ENCODE assay signal across 9 mouse cellular contexts in the genomic region with DNA sequence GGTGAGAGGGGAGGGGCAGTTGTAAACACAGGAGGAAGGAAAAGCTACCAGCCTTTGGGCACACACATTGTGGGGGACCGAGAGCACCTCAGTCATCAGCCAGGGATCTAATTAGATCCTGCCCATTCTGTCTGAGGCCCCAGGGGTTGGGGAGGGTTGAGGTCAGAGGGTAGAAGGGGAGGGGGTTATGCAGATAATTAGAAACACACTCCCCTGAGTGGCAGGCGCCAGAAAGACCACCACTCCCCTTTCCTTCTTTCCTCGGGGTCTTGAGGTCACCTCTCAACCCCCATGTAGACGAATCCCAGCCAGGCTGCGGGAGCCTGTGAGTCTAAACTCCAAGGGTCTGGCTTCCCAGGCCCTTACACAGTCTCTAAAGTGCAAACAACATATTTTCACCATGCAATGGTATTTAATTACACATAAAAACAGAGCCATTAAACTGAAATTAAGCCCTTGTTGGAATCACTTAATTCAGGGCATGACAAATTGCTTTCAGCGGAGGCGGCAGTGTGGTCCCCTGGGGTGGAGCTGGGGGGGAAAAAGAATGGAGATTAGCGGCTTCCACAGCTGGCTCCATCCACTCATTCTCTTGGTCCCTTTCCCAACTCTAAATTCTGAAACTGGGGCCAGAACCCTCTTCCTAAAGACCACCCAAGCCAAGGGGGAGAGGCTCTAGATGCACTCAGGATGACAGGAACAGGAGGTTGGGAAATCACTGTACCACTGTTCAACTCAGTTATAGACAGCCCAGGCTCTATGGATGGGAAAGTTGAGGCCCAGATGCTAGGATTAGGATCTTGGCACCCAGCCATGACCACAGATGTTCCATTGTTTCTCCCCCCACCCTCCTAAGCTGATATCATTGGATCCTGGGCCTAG. TPM values are rescaled to one million over a fixed set of nuclear protein-coding genes. Genes with fewer than 3 reads are reported as not detected.
A peak's percentile ranks its signal among the peaks of the same experiment; 100 is the strongest.
DNase-seq lines count a peak whose midpoint lies in the region; ATAC-seq and TF ChIP-seq lines count a peak whose summit lies in the region.
"Had no signal": no experiment of that assay in that cellular context is flagged by ENCODE, and none has a peak within 500 bp of the region (broad histone marks: within the 10 kb centered on the region; RNA-seq: fewer than 3 reads in every experiment).

No protein-coding gene starts in this region.

- intact Hi-C loops in heart, postnatal 10 days (cut with DNase I), result no loop called here

- DNase-seq in midbrain, embryonic 10.5 days (ENCODE audit: low spot score), result peak; percentile 54
- DNase-seq in midbrain, postnatal 0 days (ENCODE audit: low spot score), result no peak
- peak; percentile 76 for DNase-seq in heart, postnatal 10 days
- no peak for DNase-seq in layer of hippocampus, postnatal 10 days (ENCODE audit: low spot score in 2 of 2)
- DNase-seq in adrenal gland, postnatal 4 days (ENCODE audit: low spot score in 2 of 2), result no peak
- DNase-seq: thymus, postnatal 4 days had no signal

- H3K27ac ChIP-seq in midbrain, embryonic 10.5 days (replicated peaks), result peak overlapping the region; percentile 50
- H3K27ac ChIP-seq in midbrain, postnatal 0 days (ENCODE audit: low read depth, low read length), result no peak overlapping the region
- H3K27ac ChIP-seq in forebrain, embryonic 13.5 days, result no peak overlapping the region
- H3K27ac ChIP-seq in neural tube, embryonic 13.5 days (replicated peaks), result no peak overlapping the region; the same call in 1 of the 2 replicates
- no peak overlapping the region for H3K27ac ChIP-seq in liver, embryonic 12.5 days

- H3K27me3 ChIP-seq in midbrain, embryonic 10.5 days (ENCODE audit: low read depth, poor library complexity, severe bottlenecking), result 0 out of 2 replicates have a peak, but pooled peaks cover 6% of the 10 kb centered on the region
- no peaks in the 10 kb centered on the region for H3K27me3 ChIP-seq in midbrain, postnatal 0 days (ENCODE audit: insufficient read depth, low read length)
- no peaks in the 10 kb centered on the region for H3K27me3 ChIP-seq in forebrain, embryonic 13.5 days
- H3K27me3 ChIP-seq in neural tube, embryonic 13.5 days, result peaks cover 3% of the 10 kb centered on the region; the same call in 1 of the 2 replicates
- 0 out of 2 replicates have a peak, but pooled peaks cover 3% of the 10 kb centered on the region for H3K27me3 ChIP-seq in liver, embryonic 12.5 days (replicated peaks)

- 0 out of 2 replicates have a peak overlapping the region, but pooled peaks have one; percentile 0 for H3K4me3 ChIP-seq in midbrain, embryonic 10.5 days
- H3K4me3 ChIP-seq in midbrain, postnatal 0 days (ENCODE audit: low read depth, low read length), result no peak overlapping the region
- no peak overlapping the region for H3K4me3 ChIP-seq in forebrain, embryonic 13.5 days
- no peak overlapping the region for H3K4me3 ChIP-seq in neural tube, embryonic 13.5 days
- H3K4me3 ChIP-seq in liver, embryonic 12.5 days, result no peak overlapping the region

- H3K4me1 ChIP-seq in midbrain, embryonic 10.5 days, result peaks cover 25% of the 10 kb centered on the region
- no peaks in the 10 kb centered on the region for H3K4me1 ChIP-seq in midbrain, postnatal 0 days (ENCODE audit: insufficient read depth, low read length)
- H3K4me1 ChIP-seq in forebrain, embryonic 13.5 days, result peaks cover 14% of the 10 kb centered on the region
- H3K4me1 ChIP-seq in neural tube, embryonic 13.5 days (replicated peaks), result peaks cover 15% of the 10 kb centered on the region
- H3K4me1 ChIP-seq in liver, embryonic 12.5 days, result no peaks in the 10 kb centered on the region; the same call in 1 of the 2 replicates

- H3K36me3 ChIP-seq in midbrain, embryonic 10.5 days, result peaks cover 19% of the 10 kb centered on the region
- H3K36me3 ChIP-seq in midbrain, postnatal 0 days (ENCODE audit: insufficient read depth, low read length), result no peaks in the 10 kb centered on the region
- H3K36me3 ChIP-seq in forebrain, embryonic 13.5 days (ENCODE audit: poor library complexity, severe bottlenecking), result peaks cover 13% of the 10 kb centered on the region
- H3K36me3 ChIP-seq in neural tube, embryonic 13.5 days, result peaks cover 15% of the 10 kb centered on the region
- peaks cover 23% of the 10 kb centered on the region for H3K36me3 ChIP-seq in liver, embryonic 12.5 days

- H3K9ac ChIP-seq in midbrain, postnatal 0 days (replicated peaks; ENCODE audit: low read length, poor library complexity, severe bottlenecking), result no peak overlapping the region
- 0 out of 2 replicates have a peak overlapping the region, but pooled peaks have one; percentile 12 for H3K9ac ChIP-seq in forebrain, embryonic 13.5 days
- H3K9ac ChIP-seq in neural tube, embryonic 13.5 days, result no peak overlapping the region
- H3K9ac ChIP-seq in liver, embryonic 12.5 days, result no peak overlapping the region

- H3K9me3 ChIP-seq in midbrain, embryonic 10.5 days (replicated peaks), result peaks cover 4% of the 10 kb centered on the region; the same call in 1 of the 2 replicates
- H3K9me3 ChIP-seq in midbrain, postnatal 0 days (ENCODE audit: low read length), result no peaks in the 10 kb centered on the region
- H3K9me3 ChIP-seq in forebrain, embryonic 13.5 days (replicated peaks), result 0 out of 2 replicates have a peak, but pooled peaks cover 10% of the 10 kb centered on the region
- H3K9me3 ChIP-seq in neural tube, embryonic 13.5 days, result peaks cover 10% of the 10 kb centered on the region
- no peaks in the 10 kb centered on the region for H3K9me3 ChIP-seq in liver, embryonic 12.5 days (replicated peaks)

- no peak for ATAC-seq in midbrain, postnatal 0 days (ENCODE audit: low FRiP score)
- ATAC-seq in forebrain, embryonic 13.5 days, result no peak
- ATAC-seq in neural tube, embryonic 13.5 days (ENCODE audit: low read depth), result peak; percentile 72
- ATAC-seq in liver, embryonic 12.5 days, result no peak

- no peak overlapping the region for H3K4me2 ChIP-seq in midbrain, postnatal 0 days (ENCODE audit: low read depth, low read length, poor library complexity, severe bottlenecking)
- no peak overlapping the region for H3K4me2 ChIP-seq in forebrain, embryonic 13.5 days
- H3K4me2 ChIP-seq in neural tube, embryonic 13.5 days, result no peak overlapping the region
- H3K4me2 ChIP-seq in liver, embryonic 12.5 days, result no peak overlapping the region

- WGBS in midbrain, embryonic 10.5 days, result 10% methylated on average over 8 of the region's 8 CpGs
- WGBS in midbrain, postnatal 0 days, result 10% methylated on average over 8 of the region's 8 CpGs
- WGBS in forebrain, embryonic 13.5 days, result 4% methylated on average over 8 of the region's 8 CpGs
- 4% methylated on average over 8 of the region's 8 CpGs for WGBS in neural tube, embryonic 13.5 days
- WGBS in liver, embryonic 12.5 days (ENCODE audit: insufficient replicate concordance), result 36% methylated on average over 8 of the region's 8 CpGs

- TF ChIP-seq CTCF in midbrain, postnatal 0 days (IDR thresholded peaks at IDR 0.05), result no peak

RNA-seq across cellular contexts. Expression of a gene that starts 14.8 kb away (rescaled TPM):
- 290 and 322 TPM in 2 replicates for polyA plus RNA-seq in midbrain, embryonic 10.5 days (2016; fragmentation: Nextera tagmentation; extraction: Ambion mirVana)
- 78.8 and 96.7 TPM in 2 replicates for total RNA-seq in midbrain, postnatal 0 days (2014; rRNA removed)
- polyA plus RNA-seq in midbrain, postnatal 0 days (2015; fragmentation: Nextera tagmentation; extraction: Ambion mirVana), result 92.4 and 104 TPM in 2 replicates
- polyA plus RNA-seq in forebrain, embryonic 13.5 days (2015; fragmentation: Nextera tagmentation; extraction: Ambion mirVana), result 131 TPM in 2 replicates
- 100 to 1,000 TPM; 192 to 218 TPM for total RNA-seq in heart, postnatal 10 days (2021)
- 189 and 233 TPM in 2 replicates for polyA plus RNA-seq in neural tube, embryonic 13.5 days (2015; fragmentation: Nextera tagmentation; extraction: Ambion mirVana)
- 10 to 100 TPM; 95.0 to 96.7 TPM for total RNA-seq in layer of hippocampus, postnatal 10 days (2021)
- polyA plus RNA-seq in liver, embryonic 12.5 days (2016; fragmentation: Nextera tagmentation; extraction: Ambion mirVana), result 236 TPM in 2 replicates
- total RNA-seq in adrenal gland, postnatal 4 days (2021), result 100 to 1,000 TPM; 223 to 254 TPM

RNA-seq across cellular contexts. Expression of a gene that starts 31.8 kb away (rescaled TPM):
- 357 and 364 TPM in 2 replicates for polyA plus RNA-seq in midbrain, embryonic 10.5 days (2016; fragmentation: Nextera tagmentation; extraction: Ambion mirVana)
- 13.9 and 21.1 TPM in 2 replicates for total RNA-seq in midbrain, postnatal 0 days (2014; rRNA removed)
- 7.4 and 10.0 TPM in 2 replicates for polyA plus RNA-seq in midbrain, postnatal 0 days (2015; fragmentation: Nextera tagmentation; extraction: Ambion mirVana)
- 276 and 284 TPM in 2 replicates for polyA plus RNA-seq in forebrain, embryonic 13.5 days (2015; fragmentation: Nextera tagmentation; extraction: Ambion mirVana)
- 10 to 100 TPM; 53.3 to 57.0 TPM for total RNA-seq in heart, postnatal 10 days (2021)
- polyA plus RNA-seq in neural tube, embryonic 13.5 days (2015; fragmentation: Nextera tagmentation; extraction: Ambion mirVana), result 45.5 and 60.7 TPM in 2 replicates
- 10 to 100 TPM; 16.6 to 19.1 TPM for total RNA-seq in layer of hippocampus, postnatal 10 days (2021)
- 249 and 261 TPM in 2 replicates for polyA plus RNA-seq in liver, embryonic 12.5 days (2016; fragmentation: Nextera tagmentation; extraction: Ambion mirVana)
- 100 to 1,000 TPM in 1 of 2 experiments, 10 to 100 TPM in 1; 97.3 to 114 TPM for total RNA-seq in adrenal gland, postnatal 4 days (2021)

RNA-seq across cellular contexts. Expression of a gene that starts 33.3 kb away (rescaled TPM):
- 0.55 and 0.84 TPM in 2 replicates for polyA plus RNA-seq in midbrain, embryonic 10.5 days (2016; fragmentation: Nextera tagmentation; extraction: Ambion mirVana)
- total RNA-seq in midbrain, postnatal 0 days (2014; rRNA removed), result 0.38 TPM in 2 replicates
- 0.17 and 0.26 TPM in 2 replicates for polyA plus RNA-seq in midbrain, postnatal 0 days (2015; fragmentation: Nextera tagmentation; extraction: Ambion mirVana)
- polyA plus RNA-seq in forebrain, embryonic 13.5 days (2015; fragmentation: Nextera tagmentation; extraction: Ambion mirVana), result not detected in 2 replicates
- under 1 TPM; 0.12 TPM for total RNA-seq in heart, postnatal 10 days (2021)
- 0.40 TPM in 1 of 2 replicates, not detected in the other for polyA plus RNA-seq in neural tube, embryonic 13.5 days (2015; fragmentation: Nextera tagmentation; extraction: Ambion mirVana)
- under 1 TPM; 0.09 to 0.11 TPM for total RNA-seq in layer of hippocampus, postnatal 10 days (2021)
- polyA plus RNA-seq in liver, embryonic 12.5 days (2016; fragmentation: Nextera tagmentation; extraction: Ambion mirVana), result 0.17 and 0.39 TPM in 2 replicates
- total RNA-seq in adrenal gland, postnatal 4 days (2021), result under 1 TPM; 0.31 to 0.51 TPM

Comparison
In these comparisons a context has a peak if more than half of its experiments do, and no peak if none do; other contexts are left out.
1. DNase-seq: peak in midbrain, embryonic 10.5 days (single experiment) and heart, postnatal 10 days (2 of 2); none in midbrain, postnatal 0 days (single experiment), layer of hippocampus, postnatal 10 days (0 of 2) and adrenal gland, postnatal 4 days (0 of 2).